ENCODE assay signal across 8 mouse cellular contexts in the genomic region with DNA sequence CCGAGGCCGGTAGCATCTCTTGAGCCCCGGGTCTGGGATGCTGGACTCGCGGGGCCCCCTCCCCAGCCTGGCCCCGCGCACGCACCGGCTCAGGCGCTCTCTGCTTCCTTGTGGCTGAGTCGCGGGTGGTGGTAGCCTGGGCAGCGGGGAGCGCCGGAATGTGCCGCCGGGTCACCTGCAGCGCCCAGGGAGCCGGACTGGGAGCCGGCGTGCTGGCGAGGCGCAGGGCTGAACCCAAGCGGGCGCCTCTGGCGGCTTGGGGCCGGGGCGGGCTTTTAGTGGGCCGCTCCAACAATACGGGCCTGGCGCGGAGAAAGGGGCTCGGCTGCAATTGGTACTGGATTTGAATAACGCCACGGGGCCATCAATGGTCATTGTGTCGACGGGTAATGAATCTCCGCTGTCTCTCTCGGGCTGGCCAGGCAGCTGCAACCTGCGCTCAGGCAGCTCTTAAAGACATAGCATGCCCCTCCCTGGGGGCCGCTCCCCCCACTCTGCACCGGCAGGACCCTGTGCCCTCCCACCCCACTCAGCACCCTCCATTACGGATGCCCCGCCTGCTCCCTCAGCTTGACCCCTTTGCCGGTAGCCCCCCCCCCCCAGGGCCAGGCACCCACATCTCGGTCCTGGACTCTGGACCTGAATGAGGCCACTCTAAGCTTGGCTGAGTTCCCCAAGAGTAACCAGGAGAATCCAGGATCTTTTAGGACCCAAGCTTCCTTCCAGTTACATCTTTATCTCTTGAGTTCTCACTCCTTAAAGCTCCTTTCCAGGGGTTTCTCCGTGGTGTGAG. TPM values are rescaled to one million over a fixed set of nuclear protein-coding genes. Genes with fewer than 3 reads are reported as not detected.
DNase-seq lines count a peak whose midpoint lies in the region; ATAC-seq and TF ChIP-seq lines count a peak whose summit lies in the region.

No protein-coding gene starts in this region.

- H3K27me3 ChIP-seq in ES-Bruce4 (ENCODE audit: control insufficient read depth, insufficient read depth, low read length, poor library complexity, severe bottlenecking) = no peaks in the 10 kb centered on the region; the same call in 1 of the 2 replicates
- peaks cover 38% of the 10 kb centered on the region for H3K27me3 ChIP-seq in forebrain, embryonic 16.5 days (replicated peaks; ENCODE audit: control insufficient read depth, insufficient read depth, low read length)
- H3K27me3 ChIP-seq in limb, embryonic 15.5 days = peaks cover 58% of the 10 kb centered on the region
- peaks cover 8% of the 10 kb centered on the region; the same call in 1 of the 2 replicates for H3K27me3 ChIP-seq in stomach, postnatal 0 days (ENCODE audit: control insufficient read depth, insufficient read depth, low read length)

- peak overlapping the region; percentile 31 for H3K4me3 ChIP-seq in ES-Bruce4 (ENCODE audit: low read depth, low read length)
- H3K4me3 ChIP-seq in forebrain, embryonic 16.5 days (replicated peaks; ENCODE audit: low read length) = peak overlapping the region; percentile 34
- H3K4me3 ChIP-seq in limb, embryonic 15.5 days = peak overlapping the region; percentile 21
- no peak overlapping the region for H3K4me3 ChIP-seq in stomach, postnatal 0 days (ENCODE audit: low read depth, low read length)

- TF ChIP-seq CTCF in ES-Bruce4 (IDR thresholded peaks at IDR 0.05; ENCODE audit: low read depth, low read length) = no peak
- TF ChIP-seq CTCF in stomach, postnatal 0 days (IDR thresholded peaks at IDR 0.05; ENCODE audit: low read depth) = no peak

- H3K4me2 ChIP-seq in forebrain, embryonic 16.5 days (ENCODE audit: low read length) = peak overlapping the region; percentile 48
- peak overlapping the region; percentile 36 for H3K4me2 ChIP-seq in limb, embryonic 15.5 days
- no peak overlapping the region for H3K4me2 ChIP-seq in stomach, postnatal 0 days (replicated peaks; ENCODE audit: low read depth)

- no peak for TF ChIP-seq POLR2A in ES-Bruce4 (IDR thresholded peaks at IDR 0.05; ENCODE audit: insufficient read depth, low read length)

- peak; percentile 41 to 45 for DNase-seq in cerebellum, postnatal 25 days
- DNase-seq in cerebellum, adult 9-11 months = no peak
- no peak for DNase-seq in stomach, postnatal 0 days (ENCODE audit: low spot score)
- DNase-seq in B cell, adult 2 months = no peak
- DNase-seq in lung, postnatal 36 days = no peak

- H3K4me1 ChIP-seq in ES-Bruce4 (ENCODE audit: control insufficient read depth, insufficient read depth, low read length) = no peaks in the 10 kb centered on the region
- peaks cover 16% of the 10 kb centered on the region for H3K4me1 ChIP-seq in forebrain, embryonic 16.5 days (replicated peaks; ENCODE audit: control insufficient read depth, insufficient read depth, low read length)
- peaks cover 13% of the 10 kb centered on the region for H3K4me1 ChIP-seq in limb, embryonic 15.5 days
- no peaks in the 10 kb centered on the region for H3K4me1 ChIP-seq in stomach, postnatal 0 days (replicated peaks; ENCODE audit: control insufficient read depth, insufficient read depth)

- H3K36me3 ChIP-seq in ES-Bruce4 (ENCODE audit: control insufficient read depth, insufficient read depth, low read length, poor library complexity, severe bottlenecking) = no peaks in the 10 kb centered on the region; the same call in 1 of the 2 replicates
- H3K36me3 ChIP-seq in forebrain, embryonic 16.5 days (ENCODE audit: control insufficient read depth, insufficient read depth) = peaks cover 2% of the 10 kb centered on the region; the same call in 1 of the 2 replicates
- peaks cover 30% of the 10 kb centered on the region for H3K36me3 ChIP-seq in limb, embryonic 15.5 days
- H3K36me3 ChIP-seq in stomach, postnatal 0 days (ENCODE audit: control insufficient read depth, insufficient read depth, low read length) = peaks cover 12% of the 10 kb centered on the region

- no peaks in the 10 kb centered on the region for H3K9me3 ChIP-seq in ES-Bruce4 (replicated peaks; ENCODE audit: control insufficient read depth, insufficient read depth, low read length, poor library complexity, severe bottlenecking)
- H3K9me3 ChIP-seq in forebrain, embryonic 16.5 days (ENCODE audit: control insufficient read depth, low read length) = no peaks in the 10 kb centered on the region
- H3K9me3 ChIP-seq in limb, embryonic 15.5 days = no peaks in the 10 kb centered on the region
- no peaks in the 10 kb centered on the region for H3K9me3 ChIP-seq in stomach, postnatal 0 days (ENCODE audit: control insufficient read depth, low read length)

- ATAC-seq in forebrain, embryonic 16.5 days = 0 out of 2 replicates have a peak, but pooled peaks have one; percentile 33
- ATAC-seq in limb, embryonic 15.5 days (ENCODE audit: insufficient number of reproducible peaks, low FRiP score, low TSS enrichment, low read depth) = no peak
- ATAC-seq in stomach, postnatal 0 days (ENCODE audit: low FRiP score, low TSS enrichment) = no peak

- no peak overlapping the region for H3K27ac ChIP-seq in ES-Bruce4 (ENCODE audit: insufficient read depth, low read length)
- no peak overlapping the region for H3K27ac ChIP-seq in forebrain, embryonic 16.5 days (ENCODE audit: low read length)
- H3K27ac ChIP-seq in limb, embryonic 15.5 days = no peak overlapping the region
- no peak overlapping the region for H3K27ac ChIP-seq in stomach, postnatal 0 days (replicated peaks)

- no peak for TF ChIP-seq EP300 in ES-Bruce4 (IDR thresholded peaks at IDR 0.05; ENCODE audit: insufficient read depth, low read depth, low read length)
- TF ChIP-seq EP300 in stomach, postnatal 0 days (optimal IDR thresholded peaks at IDR 0.05) = no peak

- 2% methylated on average over 47 of the region's 47 CpGs for WGBS in forebrain, embryonic 16.5 days
- WGBS in limb, embryonic 15.5 days = 11% methylated on average over 47 of the region's 47 CpGs
- 23% methylated on average over 47 of the region's 47 CpGs for WGBS in stomach, postnatal 0 days

- H3K9ac ChIP-seq in ES-Bruce4 (ENCODE audit: low read depth, poor library complexity, severe bottlenecking) = peak overlapping the region; percentile 29
- peak overlapping the region; percentile 43 for H3K9ac ChIP-seq in forebrain, embryonic 16.5 days (replicated peaks; ENCODE audit: low read depth, low read length)
- H3K9ac ChIP-seq in limb, embryonic 15.5 days = no peak overlapping the region
- 0 out of 2 replicates have a peak overlapping the region, but pooled peaks have one; percentile 4 for H3K9ac ChIP-seq in stomach, postnatal 0 days (ENCODE audit: low read length)

RNA-seq across cellular contexts. Expression of a gene that starts 22.7 kb away (rescaled TPM):
- 24.6 and 25.9 TPM in 2 replicates for polyA plus RNA-seq in ES-Bruce4 (2011; ENCODE audit: insufficient read depth, insufficient read length, low read depth, missing spikeins)
- polyA plus RNA-seq in forebrain, embryonic 16.5 days (2015; fragmentation: Nextera tagmentation; extraction: Ambion mirVana) = 7.3 and 8.4 TPM in 2 replicates
- polyA plus RNA-seq in limb, embryonic 15.5 days (2015; fragmentation: Nextera tagmentation; extraction: Ambion mirVana) = 53.1 and 64.1 TPM in 2 replicates
- polyA plus RNA-seq in stomach, postnatal 0 days (2015; fragmentation: Nextera tagmentation; extraction: Ambion mirVana) = 17.7 and 18.7 TPM in 2 replicates

RNA-seq across cellular contexts. Expression of a gene that starts 26.4 kb away (rescaled TPM):
- 31.0 and 32.8 TPM in 2 replicates for polyA plus RNA-seq in ES-Bruce4 (2011; ENCODE audit: insufficient read depth, insufficient read length, low read depth, missing spikeins)
- 18.9 and 20.2 TPM in 2 replicates for polyA plus RNA-seq in forebrain, embryonic 16.5 days (2015; fragmentation: Nextera tagmentation; extraction: Ambion mirVana)
- 24.4 and 27.5 TPM in 2 replicates for polyA plus RNA-seq in limb, embryonic 15.5 days (2015; fragmentation: Nextera tagmentation; extraction: Ambion mirVana)
- polyA plus RNA-seq in stomach, postnatal 0 days (2015; fragmentation: Nextera tagmentation; extraction: Ambion mirVana) = 15.9 and 16.2 TPM in 2 replicates

RNA-seq across cellular contexts. Expression of a gene that starts 42.8 kb away (rescaled TPM):
- 241 and 257 TPM in 2 replicates for polyA plus RNA-seq in ES-Bruce4 (2011; ENCODE audit: insufficient read depth, insufficient read length, low read depth, missing spikeins)
- 61.4 and 73.7 TPM in 2 replicates for polyA plus RNA-seq in forebrain, embryonic 16.5 days (2015; fragmentation: Nextera tagmentation; extraction: Ambion mirVana)
- polyA plus RNA-seq in limb, embryonic 15.5 days (2015; fragmentation: Nextera tagmentation; extraction: Ambion mirVana) = 49.6 and 52.1 TPM in 2 replicates
- polyA plus RNA-seq in stomach, postnatal 0 days (2015; fragmentation: Nextera tagmentation; extraction: Ambion mirVana) = 20.5 and 22.6 TPM in 2 replicates

RNA-seq across cellular contexts. Expression of a gene that starts 43.8 kb away (rescaled TPM):
- polyA plus RNA-seq in ES-Bruce4 (2011; ENCODE audit: insufficient read depth, insufficient read length, low read depth, missing spikeins) = 8.7 TPM in 2 replicates
- 28.3 and 33.7 TPM in 2 replicates for polyA plus RNA-seq in forebrain, embryonic 16.5 days (2015; fragmentation: Nextera tagmentation; extraction: Ambion mirVana)
- 19.1 and 22.2 TPM in 2 replicates for polyA plus RNA-seq in limb, embryonic 15.5 days (2015; fragmentation: Nextera tagmentation; extraction: Ambion mirVana)
- polyA plus RNA-seq in stomach, postnatal 0 days (2015; fragmentation: Nextera tagmentation; extraction: Ambion mirVana) = 34.0 and 36.4 TPM in 2 replicates

RNA-seq across cellular contexts. Expression of a gene that starts 58.0 kb away (rescaled TPM):
- polyA plus RNA-seq in ES-Bruce4 (2011; ENCODE audit: insufficient read depth, insufficient read length, low read depth, missing spikeins) = 52.4 and 54.9 TPM in 2 replicates
- polyA plus RNA-seq in forebrain, embryonic 16.5 days (2015; fragmentation: Nextera tagmentation; extraction: Ambion mirVana) = 36.6 and 42.4 TPM in 2 replicates
- 32.1 and 33.9 TPM in 2 replicates for polyA plus RNA-seq in limb, embryonic 15.5 days (2015; fragmentation: Nextera tagmentation; extraction: Ambion mirVana)
- 14.7 TPM in 2 replicates for polyA plus RNA-seq in stomach, postnatal 0 days (2015; fragmentation: Nextera tagmentation; extraction: Ambion mirVana)

Comparison
In these comparisons a context has a peak if more than half of its experiments do, and no peak if none do; other contexts are left out.
1. DNase-seq: peak in cerebellum, postnatal 25 days (2 of 2); none in cerebellum, adult 9-11 months (single experiment), stomach, postnatal 0 days (single experiment), B cell, adult 2 months (0 of 2) and lung, postnatal 36 days (single experiment).